Mouse (Mus musculus) heart, embryonic 11.5 days (tissue): ENCODE measurements at regions not wholly inside any gene's neighbourhood (a gene's known extent, or its start where the extent isn't known, plus 50 kb on each side); places are given as distances from the start of the nearest gene placed in this dataset.
A peak's percentile ranks its signal among the peaks of the same experiment; 100 is the strongest.
"Not testable (repeated sequence)": the region's sequence is repeated elsewhere in the genome, so short reads cannot be mapped to it uniquely, and the experiment has no call there.

Experiments
- ATAC-seq: fragments of 200-750 bp; cut with Nextera tagmentation; replicated peaks from 2 replicates; pipeline ENCODE4 v1.8.0; 2017; ENCODE audit warnings: moderate library complexity; ENCODE audit not compliant: insufficient number of reproducible peaks, low FRiP score, low TSS enrichment
- H3K27ac ChIP-seq: fragments of 300-500 bp; sonication (generic); 2 replicates; pipeline ENCODE4 v1.5.1; 2014; ENCODE audit warnings: mild to moderate bottlenecking, low read depth, low read length
- H3K27me3 ChIP-seq: fragments of 300-500 bp; sonication (generic); 2 replicates; pipeline ENCODE4 v1.6.1; 2014; ENCODE audit warnings: mild to moderate bottlenecking, low read length, mixed read lengths; ENCODE audit not compliant: control insufficient read depth, insufficient read depth
- H3K36me3 ChIP-seq: fragments of 300-500 bp; sonication (generic); 2 replicates; pipeline ENCODE4 v1.6.1; 2014; ENCODE audit warnings: mild to moderate bottlenecking, low read length, moderate library complexity, mixed read lengths; ENCODE audit not compliant: control insufficient read depth, insufficient read depth
- H3K4me1 ChIP-seq: fragments of 300-500 bp; sonication (generic); 2 replicates; pipeline ENCODE4 v1.6.1; 2014; ENCODE audit warnings: low read length; ENCODE audit not compliant: control insufficient read depth, insufficient read depth
- H3K4me2 ChIP-seq: fragments of 300-500 bp; sonication (generic); 2 replicates; pipeline ENCODE4 v1.6.1; 2014; ENCODE audit warnings: mild to moderate bottlenecking, moderate library complexity
- H3K4me3 ChIP-seq: fragments of 300-500 bp; sonication (generic); 2 replicates; pipeline ENCODE4 v1.5.1; 2014; ENCODE audit warnings: low read depth, low read length
- H3K9ac ChIP-seq: fragments of 300-500 bp; sonication (generic); 2 replicates; pipeline ENCODE4 v1.6.1; 2014; ENCODE audit warnings: mild to moderate bottlenecking, low read depth, low read length, moderate library complexity
- H3K9me3 ChIP-seq: fragments of 300-500 bp; sonication (generic); replicated peaks from 2 replicates; pipeline ENCODE4 v1.6.1; 2016; ENCODE audit warnings: low read length; ENCODE audit not compliant: control insufficient read depth
- WGBS: fragments of 180-500 bp; shearing (Covaris S2); extraction: QIAGEN DNeasy Blood & Tissue Kit; methylation state at CpG from one replicate; pipeline ENCODE4 v1.1.7; 2014; ENCODE audit not compliant: insufficient replicate concordance; 5-methylcytosine and 5-hydroxymethylcytosine counted together

GRCm38 (mm10) chr4:39065761-39066376 lies 384.2 kb upstream of the 1700009N14Rik start:
- Histone ChIP-seq H3K27me3 (no peaks in the 10 kb centered on the region), H3K4me1 (no peaks in the 10 kb centered on the region), H3K9me3 (no peaks in the 10 kb centered on the region), H3K27ac (no peak overlapping the region), H3K9ac (no peak overlapping the region), H3K4me3 (no peak overlapping the region), H3K4me2 (no peak overlapping the region), H3K36me3 (no peaks in the 10 kb centered on the region)
- WGBS: 61% methylated on average over 1 of the region's 1 CpGs
- ATAC-seq: no peak

DNA sequence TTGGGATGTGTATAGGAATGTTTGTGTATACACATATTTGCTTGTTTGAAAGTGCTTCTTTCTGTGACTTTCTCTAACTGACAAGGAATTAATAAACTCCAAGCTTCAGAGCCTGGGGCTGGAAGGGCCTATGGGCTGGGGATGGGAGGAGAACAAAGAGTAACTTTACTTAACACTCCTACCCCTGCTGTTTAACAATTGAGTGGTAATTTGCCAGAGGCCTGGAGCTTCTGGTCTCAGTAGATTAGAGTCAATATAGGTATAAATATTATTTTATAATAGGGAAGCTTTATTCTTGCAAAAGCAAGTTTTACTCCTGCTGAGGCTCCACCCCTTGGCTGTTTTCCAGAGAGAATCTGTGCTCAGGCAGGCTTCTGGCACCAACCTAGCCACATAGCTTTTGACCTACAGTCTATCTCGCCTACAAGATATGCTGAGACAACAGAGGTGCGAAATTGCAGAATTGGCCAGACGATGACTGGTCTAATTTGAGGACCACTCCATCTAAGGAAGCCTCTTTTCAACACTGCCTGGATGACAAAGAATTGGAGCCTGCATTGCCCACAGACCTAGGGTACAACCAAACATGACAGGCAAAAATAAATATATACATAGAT lies 382.7 kb upstream of the 1700009N14Rik start:
- H3K27ac ChIP-seq: no peak overlapping the region
- H3K36me3 ChIP-seq: no peaks in the 10 kb centered on the region
- no peak overlapping the region for H3K4me2 ChIP-seq
- no peaks in the 10 kb centered on the region for H3K9me3 ChIP-seq
- no peaks in the 10 kb centered on the region for H3K27me3 ChIP-seq
- no peak overlapping the region for H3K9ac ChIP-seq
- H3K4me1 ChIP-seq: no peaks in the 10 kb centered on the region
- 0 out of 2 replicates have a peak, but pooled peaks have one; percentile 49 for ATAC-seq
- 35% methylated on average over 3 of the region's 3 CpGs for WGBS
- no peak overlapping the region for H3K4me3 ChIP-seq

- no peak overlapping the region for H3K4me3 ChIP-seq
- H3K9me3 ChIP-seq: no peaks in the 10 kb centered on the region
- no peaks in the 10 kb centered on the region for H3K27me3 ChIP-seq
- ATAC-seq: no peak
- no peaks in the 10 kb centered on the region for H3K4me1 ChIP-seq
- no peak overlapping the region for H3K27ac ChIP-seq
- no peak overlapping the region for H3K9ac ChIP-seq
- H3K4me2 ChIP-seq: no peak overlapping the region
- H3K36me3 ChIP-seq: no peaks in the 10 kb centered on the region
These were observed 378.6 kb upstream of the 1700009N14Rik start for GRCm38 (mm10) chr4:39071532-39071931.

DNA sequence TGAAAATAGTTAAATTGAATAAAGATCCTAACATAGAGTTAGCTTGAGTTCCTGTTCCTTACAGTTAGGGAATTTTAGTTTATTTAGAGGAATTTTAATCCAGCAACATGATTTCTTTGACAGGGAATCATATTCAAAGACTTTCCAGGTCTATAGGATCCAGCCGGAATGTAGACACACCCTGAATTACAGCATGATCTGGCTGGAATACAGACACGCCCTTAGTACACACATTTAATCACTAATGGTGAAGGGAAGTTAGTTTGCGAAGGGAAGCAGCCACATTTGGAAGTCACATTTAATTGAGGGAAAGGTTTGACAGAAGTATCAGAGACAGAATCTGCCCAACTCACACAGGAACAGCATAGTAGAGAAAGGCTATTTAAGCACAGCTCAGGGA lies 361.8 kb upstream of the 1700009N14Rik start:
- WGBS: 81% methylated on average over 3 of the region's 3 CpGs
- Histone ChIP-seq H3K4me2 (no peak overlapping the region), H3K4me1 (no peaks in the 10 kb centered on the region), H3K4me3 (no peak overlapping the region), H3K9ac (no peak overlapping the region), H3K9me3 (no peaks in the 10 kb centered on the region), H3K27me3 (no peaks in the 10 kb centered on the region), H3K36me3 (no peaks in the 10 kb centered on the region), H3K27ac (no peak overlapping the region)
- no peak for ATAC-seq

- H3K4me2 ChIP-seq: no peak overlapping the region
- no peak overlapping the region for H3K27ac ChIP-seq
- no peaks in the 10 kb centered on the region for H3K9me3 ChIP-seq
- H3K36me3 ChIP-seq: no peaks in the 10 kb centered on the region
- no peak overlapping the region for H3K9ac ChIP-seq
- WGBS: 63% methylated on average over 1 of the region's 1 CpGs
- no peaks in the 10 kb centered on the region for H3K27me3 ChIP-seq
- no peak overlapping the region for H3K4me3 ChIP-seq
- no peak for ATAC-seq
- H3K4me1 ChIP-seq: no peaks in the 10 kb centered on the region
These were observed 340.9 kb upstream of the 1700009N14Rik start for GRCm38 (mm10) chr4:39109184-39109583.

DNA sequence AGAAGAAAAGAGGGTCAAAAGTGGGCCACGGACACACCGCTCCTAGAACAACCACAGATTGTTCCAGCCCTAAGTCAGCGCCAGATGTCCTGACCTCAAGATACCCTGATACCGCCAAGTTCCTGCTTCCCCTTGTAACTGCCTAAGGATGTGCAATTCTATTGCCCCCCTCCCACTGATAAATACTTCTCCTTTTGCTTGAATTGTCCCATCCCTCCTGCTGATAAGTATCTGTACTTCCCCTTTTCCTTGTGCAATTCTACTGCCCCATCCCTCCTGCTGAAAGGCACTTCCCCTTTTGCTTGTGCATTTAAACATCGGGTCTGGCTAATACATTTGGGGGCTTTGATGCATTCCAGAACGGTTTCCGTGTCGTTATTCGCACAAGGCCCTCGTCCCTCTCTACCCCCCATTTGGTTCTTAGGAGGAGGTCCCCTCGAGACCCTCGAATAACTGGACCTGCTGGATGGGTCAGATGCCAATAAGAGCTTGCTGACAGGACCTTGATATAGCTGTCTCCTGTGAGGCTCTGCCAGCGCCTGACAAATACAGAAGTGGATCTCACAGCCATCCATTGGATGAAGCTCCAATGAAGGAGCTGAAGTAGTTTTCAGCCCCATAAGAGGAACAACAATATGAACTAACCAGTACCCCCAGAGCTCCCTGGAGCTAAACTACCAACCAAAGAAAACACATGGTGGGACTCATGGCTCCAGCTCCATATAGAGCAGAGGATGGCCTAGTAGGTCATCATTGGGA lies 336.7 kb upstream of the 1700009N14Rik start:
- not testable (repeated sequence) for H3K27me3 ChIP-seq, H3K4me1 ChIP-seq, H3K27ac ChIP-seq, H3K9ac ChIP-seq, ATAC-seq, H3K4me2 ChIP-seq, H3K4me3 ChIP-seq, H3K36me3 ChIP-seq, H3K9me3 ChIP-seq
- 82% methylated on average over 13 of the region's 13 CpGs for WGBS

DNA sequence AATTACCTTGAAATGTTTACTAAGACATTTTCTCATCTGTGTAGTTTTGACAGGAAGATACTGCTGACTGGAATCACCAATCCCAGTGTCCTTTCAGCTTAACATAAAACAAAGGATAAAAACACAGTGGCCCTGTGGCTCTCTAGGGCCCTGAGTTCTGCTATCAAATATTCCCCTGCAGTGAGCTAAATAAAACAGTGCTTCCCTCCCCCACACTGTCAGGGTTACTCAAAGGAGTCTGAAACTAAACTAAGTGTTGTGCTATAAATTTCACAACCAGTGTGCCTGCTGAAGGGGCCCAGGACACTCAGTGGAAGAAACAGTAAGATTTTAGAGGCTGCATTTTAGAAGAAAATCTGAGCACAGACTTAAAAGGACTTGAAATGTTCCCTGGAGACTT lies 324.6 kb upstream of the 1700009N14Rik start:
- Histone ChIP-seq H3K9ac (no peak overlapping the region), H3K27me3 (no peaks in the 10 kb centered on the region), H3K36me3 (no peaks in the 10 kb centered on the region), H3K9me3 (no peaks in the 10 kb centered on the region), H3K4me2 (no peak overlapping the region), H3K27ac (no peak overlapping the region), H3K4me3 (no peak overlapping the region), H3K4me1 (no peaks in the 10 kb centered on the region)
- no peak for ATAC-seq
